Mouse (Mus musculus): ENCODE results near the gene Ear10. TPM values are rescaled to one million over a fixed set of nuclear protein-coding genes. Genes with fewer than 3 reads are reported as not detected.
A peak's percentile ranks its signal among the peaks of the same experiment; 100 is the strongest.
"Not testable (repeated sequence)": the region's sequence is repeated elsewhere in the genome, so short reads cannot be mapped to it uniquely, and the experiment has no call there.

The Ear10 gene
- polyA plus RNA-seq (2015; fragmentation: Nextera tagmentation; extraction: Ambion mirVana), result not detected in 2 replicates

- not testable (repeated sequence) for H3K9me3 ChIP-seq (ENCODE audit: control insufficient read depth, low read length); H3K4me3 ChIP-seq (ENCODE audit: low read length); H3K27me3 ChIP-seq (replicated peaks; ENCODE audit: control insufficient read depth, insufficient read depth, low read length); H3K4me1 ChIP-seq (ENCODE audit: control insufficient read depth, insufficient read depth, low read length); H3K27ac ChIP-seq (ENCODE audit: low read length); H3K9ac ChIP-seq (ENCODE audit: low read depth, low read length); H3K4me2 ChIP-seq (ENCODE audit: low read depth, low read length); H3K36me3 ChIP-seq (ENCODE audit: control insufficient read depth, insufficient read depth, low read length); ATAC-seq
- 82% methylated on average over 3 of the region's 3 CpGs for WGBS
These were observed at the start of gene Ear10 for GRCm38 (mm10) chr14:43923459-43923858. Ear10 (minus strand) TSS chr14:43923559.

GRCm38 (mm10) chr14:43956769-43957168, 33.4 kb upstream of the Ear10 start, which contains the start of gene Ang5:
Ang5 (plus strand) TSS chr14:43957069.
- not testable (repeated sequence) for H3K27me3 ChIP-seq (replicated peaks; ENCODE audit: control insufficient read depth, insufficient read depth, low read length); H3K9me3 ChIP-seq (ENCODE audit: control insufficient read depth, low read length); H3K4me1 ChIP-seq (ENCODE audit: control insufficient read depth, insufficient read depth, low read length); H3K36me3 ChIP-seq (ENCODE audit: control insufficient read depth, insufficient read depth, low read length); H3K27ac ChIP-seq (ENCODE audit: low read length); ATAC-seq; H3K4me3 ChIP-seq (ENCODE audit: low read length); H3K9ac ChIP-seq (ENCODE audit: low read depth, low read length); H3K4me2 ChIP-seq (ENCODE audit: low read depth, low read length)
- no CpG with 5 or more reads among the region's 2 CpGs for WGBS

GRCm38 (mm10) chr14:43955074-43955473, 31.7 kb upstream of the Ear10 start:
- H3K9me3 ChIP-seq (ENCODE audit: control insufficient read depth, low read length); ATAC-seq; H3K4me2 ChIP-seq (ENCODE audit: low read depth, low read length); H3K9ac ChIP-seq (ENCODE audit: low read depth, low read length); H3K27me3 ChIP-seq (replicated peaks; ENCODE audit: control insufficient read depth, insufficient read depth, low read length); H3K4me1 ChIP-seq (ENCODE audit: control insufficient read depth, insufficient read depth, low read length); H3K36me3 ChIP-seq (ENCODE audit: control insufficient read depth, insufficient read depth, low read length); H3K27ac ChIP-seq (ENCODE audit: low read length); H3K4me3 ChIP-seq (ENCODE audit: low read length): not testable (repeated sequence)
- WGBS, result no CpG with 5 or more reads among the region's 1 CpGs

GRCm38 (mm10) chr14:43953382-43953781, 30.0 kb upstream of the Ear10 start:
- H3K9me3 ChIP-seq (ENCODE audit: control insufficient read depth, low read length); ATAC-seq; H3K9ac ChIP-seq (ENCODE audit: low read depth, low read length); H3K27ac ChIP-seq (ENCODE audit: low read length); H3K27me3 ChIP-seq (replicated peaks; ENCODE audit: control insufficient read depth, insufficient read depth, low read length); H3K4me3 ChIP-seq (ENCODE audit: low read length); H3K4me2 ChIP-seq (ENCODE audit: low read depth, low read length); H3K4me1 ChIP-seq (ENCODE audit: control insufficient read depth, insufficient read depth, low read length); H3K36me3 ChIP-seq (ENCODE audit: control insufficient read depth, insufficient read depth, low read length): not testable (repeated sequence)
- 43% methylated on average over 2 of the region's 2 CpGs for WGBS

- not testable (repeated sequence) for H3K4me3 ChIP-seq (ENCODE audit: low read length); H3K27me3 ChIP-seq (replicated peaks; ENCODE audit: control insufficient read depth, insufficient read depth, low read length); H3K36me3 ChIP-seq (ENCODE audit: control insufficient read depth, insufficient read depth, low read length); H3K4me1 ChIP-seq (ENCODE audit: control insufficient read depth, insufficient read depth, low read length); ATAC-seq; H3K9ac ChIP-seq (ENCODE audit: low read depth, low read length); H3K4me2 ChIP-seq (ENCODE audit: low read depth, low read length); H3K9me3 ChIP-seq (ENCODE audit: control insufficient read depth, low read length); H3K27ac ChIP-seq (ENCODE audit: low read length)
- 51% methylated on average over 5 of the region's 5 CpGs for WGBS
These were observed 10.0 kb upstream of the Ear10 start for GRCm38 (mm10) chr14:43933399-43933798.

- WGBS, result 15% methylated on average over 8 of the region's 8 CpGs
- not testable (repeated sequence) for ATAC-seq
These were observed 9.6 kb upstream of the Ear10 start for GRCm38 (mm10) chr14:43932991-43933390.

GRCm38 (mm10) chr14:43925404-43925950, 2.1 kb upstream of the Ear10 start:
- peak overlapping the region; percentile 56 for H3K4me3 ChIP-seq (ENCODE audit: low read length)
- 4% methylated on average over 21 of the region's 21 CpGs for WGBS
- not testable (repeated sequence) for H3K36me3 ChIP-seq (ENCODE audit: control insufficient read depth, insufficient read depth, low read length); H3K4me1 ChIP-seq (ENCODE audit: control insufficient read depth, insufficient read depth, low read length); H3K9me3 ChIP-seq (ENCODE audit: control insufficient read depth, low read length); H3K27me3 ChIP-seq (replicated peaks; ENCODE audit: control insufficient read depth, insufficient read depth, low read length)
- H3K4me2 ChIP-seq (ENCODE audit: low read depth, low read length), result peak overlapping the region; percentile 45
- peak; percentile 93 for ATAC-seq
- H3K27ac ChIP-seq (ENCODE audit: low read length), result peak overlapping the region; percentile 80
- H3K9ac ChIP-seq (ENCODE audit: low read depth, low read length), result peak overlapping the region; percentile 64

More at GRCm38 (mm10) chr14:43932991-43933390, 9.6 kb upstream of the Ear10 start:
- not testable (repeated sequence) for H3K9me3 ChIP-seq (ENCODE audit: control insufficient read depth, low read length); H3K4me2 ChIP-seq (ENCODE audit: low read depth, low read length); H3K27ac ChIP-seq (ENCODE audit: low read length); H3K4me1 ChIP-seq (ENCODE audit: control insufficient read depth, insufficient read depth, low read length); H3K27me3 ChIP-seq (replicated peaks; ENCODE audit: control insufficient read depth, insufficient read depth, low read length); H3K9ac ChIP-seq (ENCODE audit: low read depth, low read length); H3K4me3 ChIP-seq (ENCODE audit: low read length); H3K36me3 ChIP-seq (ENCODE audit: control insufficient read depth, insufficient read depth, low read length)

GRCm38 (mm10) chr14:43924688-43925403, 1.5 kb upstream of the Ear10 start, which contains the start of gene Gm8113:
Gm8113 (plus strand) TSS chr14:43925390.
- WGBS, result 9% methylated on average over 10 of the region's 10 CpGs
- not testable (repeated sequence) for H3K27me3 ChIP-seq (replicated peaks; ENCODE audit: control insufficient read depth, insufficient read depth, low read length); H3K4me1 ChIP-seq (ENCODE audit: control insufficient read depth, insufficient read depth, low read length); H3K36me3 ChIP-seq (ENCODE audit: control insufficient read depth, insufficient read depth, low read length); H3K9me3 ChIP-seq (ENCODE audit: control insufficient read depth, low read length)
- Histone ChIP-seq H3K9ac (ENCODE audit: low read depth, low read length) (peak within 1 kb of the TSS; percentile 64), H3K4me2 (ENCODE audit: low read depth, low read length) (peak within 1 kb of the TSS; percentile 45), H3K27ac (ENCODE audit: low read length) (peak within 1 kb of the TSS; percentile 80), H3K4me3 (ENCODE audit: low read length) (peak within 1 kb of the TSS; percentile 56)
- ATAC-seq, result peak; percentile 99

- not testable (repeated sequence) for ATAC-seq; H3K27ac ChIP-seq (ENCODE audit: low read length); H3K9ac ChIP-seq (ENCODE audit: low read depth, low read length); H3K27me3 ChIP-seq (replicated peaks; ENCODE audit: control insufficient read depth, insufficient read depth, low read length); H3K4me1 ChIP-seq (ENCODE audit: control insufficient read depth, insufficient read depth, low read length); H3K36me3 ChIP-seq (ENCODE audit: control insufficient read depth, insufficient read depth, low read length); H3K9me3 ChIP-seq (ENCODE audit: control insufficient read depth, low read length); H3K4me2 ChIP-seq (ENCODE audit: low read depth, low read length); H3K4me3 ChIP-seq (ENCODE audit: low read length)
These were observed 5.1 kb downstream of the Ear10 start for GRCm38 (mm10) chr14:43918214-43918613.
